Mouse (Mus musculus) heart, embryonic 10.5 days (tissue): ENCODE results near the gene Bcam. TPM values are rescaled to one million over a fixed set of nuclear protein-coding genes. Genes with fewer than 3 reads are reported as not detected.

ENCODE experiments used
- DNase-seq: peaks from one replicate; pipeline ENCODE4 v3.0.0-alpha.2; 2017; ENCODE audit warnings: low spot score
- H3K27ac ChIP-seq: fragments of 300-500 bp; sonication (generic); 2 replicates; pipeline ENCODE4 v1.5.1; 2016; ENCODE audit warnings: mild to moderate bottlenecking
- H3K27me3 ChIP-seq: fragments of 300-500 bp; sonication (generic); 2 replicates; pipeline ENCODE4 v1.6.1; 2016; ENCODE audit warnings: mild to moderate bottlenecking; ENCODE audit not compliant: poor library complexity, insufficient read depth, severe bottlenecking
- H3K36me3 ChIP-seq: fragments of 300-500 bp; sonication (generic); 2 replicates; pipeline ENCODE4 v1.6.1; 2016; ENCODE audit warnings: mild to moderate bottlenecking, moderate library complexity
- H3K4me1 ChIP-seq: fragments of 300-500 bp; sonication (generic); 2 replicates; pipeline ENCODE4 v1.6.1; 2016; ENCODE audit warnings: mild to moderate bottlenecking
- H3K4me3 ChIP-seq: fragments of 300-500 bp; sonication (generic); 2 replicates; pipeline ENCODE4 v1.5.1; 2016; ENCODE audit warnings: mild to moderate bottlenecking, moderate library complexity
- H3K9me3 ChIP-seq: fragments of 300-500 bp; sonication (generic); 2 replicates; pipeline ENCODE4 v1.6.1; 2016; ENCODE audit warnings: mild to moderate bottlenecking, moderate library complexity
- WGBS: fragments of 180-500 bp; shearing (Covaris S2); methylation state at CpG from one replicate; pipeline ENCODE4 v1.1.7; 2016; 5-methylcytosine and 5-hydroxymethylcytosine counted together
- polyA plus RNA-seq: library from polyadenylated mRNA; unstranded; fragments of >200 nt; fragmentation: Nextera tagmentation; extraction: Ambion mirVana; gene quantifications from 2 replicates; pipeline ENCODE4 v1.2.1, GENCODE M21; 2016

The Bcam gene
- polyA plus RNA-seq, 1 experiment from 2014 or later, result 140 TPM

GRCm38 (mm10) chr7:19760021-19760420, 10.8 kb downstream of the Bcam start:
- H3K4me3 ChIP-seq, result no peak overlapping the region
- no peak for DNase-seq
- peaks cover 47% of the 10 kb centered on the region for H3K4me1 ChIP-seq
- 84% methylated on average over 13 of the region's 13 CpGs for WGBS
- no peaks in the 10 kb centered on the region for H3K27me3 ChIP-seq
- H3K27ac ChIP-seq, result peak overlapping the region; percentile 60
- H3K9me3 ChIP-seq, result no peaks in the 10 kb centered on the region
- peaks cover 67% of the 10 kb centered on the region for H3K36me3 ChIP-seq

DNA sequence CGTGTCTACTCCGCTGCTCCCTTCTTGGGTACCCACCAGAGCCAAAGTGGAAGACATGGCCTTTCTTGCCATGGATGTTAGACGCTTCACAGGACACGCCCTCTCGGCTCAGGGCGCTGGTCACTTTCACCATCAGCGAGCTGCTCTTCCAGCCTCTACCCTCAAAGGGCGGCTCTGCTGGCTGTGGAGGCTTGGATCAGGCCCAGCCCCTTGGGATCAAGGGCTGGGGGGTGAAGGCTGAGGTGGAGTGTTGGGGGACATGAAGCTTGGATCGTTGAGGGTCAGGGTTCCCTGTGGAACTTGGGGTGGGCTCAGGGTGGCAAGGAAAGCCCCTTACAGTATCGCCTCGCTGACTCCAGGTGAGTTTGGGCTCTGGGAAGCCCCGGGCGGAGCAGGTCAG, 12.2 kb downstream of the Bcam start:
- no peak for DNase-seq
- Histone ChIP-seq H3K36me3 (peaks cover 54% of the 10 kb centered on the region), H3K9me3 (no peaks in the 10 kb centered on the region), H3K27me3 (no peaks in the 10 kb centered on the region), H3K4me1 (peaks cover 43% of the 10 kb centered on the region), H3K4me3 (no peak overlapping the region), H3K27ac (0 out of 2 replicates have a peak overlapping the region, but pooled peaks have one; percentile 49)
- 85% methylated on average over 13 of the region's 13 CpGs for WGBS

DNA sequence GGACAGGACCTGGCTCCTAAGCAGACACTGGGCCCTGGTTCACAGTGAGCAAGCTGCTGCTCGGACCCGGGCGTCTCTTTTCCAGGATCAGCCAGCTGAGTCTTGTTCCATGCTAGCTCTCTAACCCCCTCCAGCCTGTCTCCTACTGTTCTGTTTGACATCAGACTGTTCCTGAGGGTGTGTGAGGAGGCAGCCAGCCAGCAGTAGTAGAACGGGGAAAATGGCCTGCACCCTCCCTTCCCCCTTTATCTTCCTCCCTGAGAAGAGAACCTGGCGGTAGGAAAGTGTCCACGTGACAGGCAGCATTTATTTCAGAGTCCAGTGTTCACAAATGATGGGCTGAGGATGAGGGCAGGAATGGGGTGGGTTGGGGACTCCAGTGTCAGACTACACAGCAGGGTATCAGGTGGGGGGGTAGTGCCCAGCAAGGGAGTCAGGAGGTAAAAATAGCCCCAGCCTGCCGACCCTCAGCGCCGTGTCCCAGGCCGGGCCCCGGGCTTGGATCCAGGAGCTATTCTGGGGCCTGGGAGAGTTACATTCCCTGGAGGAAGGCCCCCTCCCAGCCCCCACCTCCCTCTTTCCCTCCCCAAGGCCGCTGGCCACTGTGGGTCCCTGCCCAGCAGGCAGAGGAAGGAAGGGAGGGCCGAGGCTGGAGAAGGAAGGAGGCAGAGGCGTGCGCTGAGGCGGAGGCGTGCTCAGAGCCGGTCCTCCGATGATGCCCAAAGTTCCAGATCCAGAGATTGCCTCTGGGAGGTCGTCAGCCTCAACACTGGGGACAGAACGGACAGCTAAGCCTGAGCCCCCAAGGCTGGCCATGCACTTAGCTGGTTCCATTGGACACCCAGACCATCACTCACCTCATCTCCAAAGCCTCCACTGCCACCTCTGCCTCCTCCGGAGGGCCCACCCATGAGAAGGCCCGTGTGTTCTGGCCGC, 14.7 kb downstream of the Bcam start:
- peak; percentile 92 for DNase-seq
- peaks cover 33% of the 10 kb centered on the region for H3K4me1 ChIP-seq
- peak overlapping the region; percentile 82 for H3K27ac ChIP-seq
- 37% methylated on average over 23 of the region's 24 CpGs for WGBS
- peak overlapping the region; percentile 33 for H3K4me3 ChIP-seq
- no peaks in the 10 kb centered on the region for H3K9me3 ChIP-seq
- no peaks in the 10 kb centered on the region for H3K27me3 ChIP-seq
- peaks cover 34% of the 10 kb centered on the region for H3K36me3 ChIP-seq

DNA sequence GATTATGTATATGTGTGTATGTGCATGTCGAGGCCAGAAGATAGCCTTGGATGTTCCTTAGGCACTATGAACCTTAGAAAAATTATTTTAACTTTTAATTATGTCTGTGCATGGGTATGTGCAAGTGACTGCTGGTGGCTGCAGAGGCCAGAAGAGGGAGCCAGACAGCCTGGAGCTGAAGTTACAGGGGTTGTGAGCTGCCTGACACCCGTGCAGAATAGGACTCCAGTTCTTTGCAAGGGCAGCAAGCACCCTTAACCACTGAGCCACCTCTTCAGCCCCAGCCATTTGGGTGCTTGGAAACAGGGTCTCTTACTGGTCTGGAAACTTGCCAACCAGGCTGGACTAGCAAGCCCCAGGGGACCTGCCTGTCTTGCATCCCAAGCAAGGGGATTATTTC, 15.8 kb downstream of the Bcam start:
- H3K36me3 ChIP-seq, result peaks cover 25% of the 10 kb centered on the region
- peak overlapping the region; percentile 82; the same call in 1 of the 2 replicates for H3K27ac ChIP-seq
- H3K4me3 ChIP-seq, result no peak overlapping the region
- peaks cover 36% of the 10 kb centered on the region for H3K4me1 ChIP-seq
- DNase-seq, result no peak
- no peaks in the 10 kb centered on the region for H3K9me3 ChIP-seq
- no peaks in the 10 kb centered on the region for H3K27me3 ChIP-seq
- WGBS, result 82% methylated on average over 2 of the region's 2 CpGs

DNA sequence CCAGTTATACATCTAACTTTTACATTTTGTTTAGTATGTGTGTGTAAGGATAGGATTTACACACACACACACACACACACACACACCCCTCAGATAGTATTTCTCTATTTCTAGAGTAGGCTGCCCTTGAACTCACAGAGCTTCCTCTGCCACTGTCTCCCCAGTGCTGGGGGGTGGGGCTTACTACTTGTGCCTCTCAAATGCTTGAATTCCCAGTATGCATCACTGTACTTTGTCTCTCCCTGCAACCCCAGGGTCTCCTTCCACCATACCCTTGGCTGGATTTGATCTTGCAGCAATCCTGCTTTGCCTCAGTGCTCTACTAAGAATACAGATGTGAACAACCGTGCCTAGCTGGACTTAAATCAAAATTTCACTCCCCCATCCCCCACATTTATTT, 16.8 kb downstream of the Bcam start:
- H3K36me3 ChIP-seq, result peaks cover 15% of the 10 kb centered on the region
- no peak overlapping the region for H3K4me3 ChIP-seq
- WGBS, result 81% methylated on average over 1 of the region's 1 CpGs
- no peaks in the 10 kb centered on the region for H3K27me3 ChIP-seq
- DNase-seq, result no peak
- no peak overlapping the region; the same call in 1 of the 2 replicates for H3K27ac ChIP-seq
- peaks cover 35% of the 10 kb centered on the region for H3K4me1 ChIP-seq
- H3K9me3 ChIP-seq, result no peaks in the 10 kb centered on the region

- peaks cover 10% of the 10 kb centered on the region for H3K36me3 ChIP-seq
- H3K4me1 ChIP-seq, result peaks cover 35% of the 10 kb centered on the region
- H3K27ac ChIP-seq, result no peak overlapping the region; the same call in 1 of the 2 replicates
- H3K27me3 ChIP-seq, result no peaks in the 10 kb centered on the region
- no peak overlapping the region for H3K4me3 ChIP-seq
- no peaks in the 10 kb centered on the region for H3K9me3 ChIP-seq
- 79% methylated on average over 7 of the region's 7 CpGs for WGBS
- DNase-seq, result no peak
These were observed 17.2 kb downstream of the Bcam start for GRCm38 (mm10) chr7:19753587-19753986.

DNA sequence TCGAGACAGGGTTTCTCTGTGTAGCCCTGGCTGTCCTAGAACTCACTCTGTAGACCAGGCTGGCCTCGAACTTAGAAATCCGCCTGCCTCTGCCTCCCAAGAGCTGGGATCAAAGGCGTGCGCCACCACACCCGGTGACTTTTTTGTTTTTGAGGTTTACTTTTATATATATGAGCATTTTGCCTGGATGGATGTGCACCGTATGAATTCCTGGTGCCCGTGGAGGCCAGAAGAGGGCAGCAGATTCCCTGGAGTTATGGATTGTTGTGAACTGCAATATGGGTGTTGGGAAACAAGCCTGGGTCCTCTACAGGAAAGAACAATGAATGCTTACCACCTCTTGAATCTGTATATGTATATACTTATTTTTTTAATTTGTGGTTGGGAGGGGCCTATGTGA, 18.2 kb downstream of the Bcam start:
- Histone ChIP-seq H3K36me3 (peaks cover under 1% of the 10 kb centered on the region), H3K9me3 (no peaks in the 10 kb centered on the region), H3K27me3 (no peaks in the 10 kb centered on the region), H3K27ac (no peak overlapping the region), H3K4me3 (no peak overlapping the region), H3K4me1 (peaks cover 42% of the 10 kb centered on the region)
- WGBS, result 66% methylated on average over 8 of the region's 8 CpGs
- DNase-seq, result no peak

- Histone ChIP-seq H3K4me3 (no peak overlapping the region), H3K27me3 (no peaks in the 10 kb centered on the region), H3K36me3 (no peaks in the 10 kb centered on the region), H3K27ac (peak overlapping the region; percentile 92), H3K4me1 (peaks cover 49% of the 10 kb centered on the region), H3K9me3 (no peaks in the 10 kb centered on the region)
- no peak for DNase-seq
- 48% methylated on average over 4 of the region's 4 CpGs for WGBS
These were observed 19.8 kb downstream of the Bcam start for GRCm38 (mm10) chr7:19751070-19751383.

DNA sequence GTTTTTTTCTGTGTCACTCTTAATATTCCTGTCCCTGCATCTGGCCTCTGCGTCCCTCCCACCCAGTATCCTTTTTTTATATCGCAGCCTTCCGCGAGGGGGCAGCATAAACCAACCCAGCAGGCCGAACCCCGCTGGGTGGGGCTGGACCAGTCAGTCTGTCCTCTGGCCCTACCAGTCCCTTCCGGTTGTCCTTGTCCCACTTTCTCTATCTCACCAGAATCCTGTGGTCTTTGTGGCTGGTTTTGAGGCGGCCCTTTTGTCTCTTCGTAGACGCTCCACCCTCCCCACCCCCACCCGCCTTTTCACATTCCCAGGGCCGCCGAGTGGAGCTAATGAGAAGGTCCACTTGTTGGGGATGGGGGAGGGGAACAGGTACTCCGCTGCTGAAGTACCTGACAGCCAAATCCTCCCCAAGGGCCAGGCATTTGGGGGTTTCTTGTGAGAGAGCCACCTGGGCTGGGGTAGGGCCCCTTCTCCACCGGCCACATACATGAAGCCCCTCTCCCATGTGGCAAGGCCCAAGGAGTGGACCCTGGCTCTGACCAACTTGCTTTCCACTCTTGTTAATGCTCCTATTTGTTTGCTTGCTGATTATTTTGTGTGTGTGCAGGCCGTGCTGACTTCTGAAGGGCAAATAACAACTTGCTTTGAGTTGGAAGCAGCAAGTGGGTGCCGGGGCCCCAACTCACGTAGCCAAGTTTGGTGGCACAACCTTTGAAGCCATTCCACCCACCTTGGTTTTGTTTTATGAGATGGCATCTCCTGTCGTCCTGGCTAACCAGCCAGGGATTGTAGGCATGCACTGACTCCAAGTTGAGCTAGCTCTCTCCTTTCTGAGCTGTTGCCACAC, 20.4 kb downstream of the Bcam start, which contains the start of gene Nectin2:
Gene Nectin2 (minus strand): TSS at position 267 of the 853 bp plus-strand sequence.
- H3K27me3 ChIP-seq, result no peaks in the 10 kb centered on the region
- WGBS, result 12% methylated on average over 19 of the region's 19 CpGs
- peak within 1 kb of the TSS; percentile 81 for H3K4me3 ChIP-seq
- 0 out of 2 replicates have a peak, but pooled peaks cover 2% of the 10 kb centered on the region for H3K36me3 ChIP-seq
- peaks cover 49% of the 10 kb centered on the region for H3K4me1 ChIP-seq
- peak; percentile 95 for DNase-seq
- no peaks in the 10 kb centered on the region for H3K9me3 ChIP-seq
- H3K27ac ChIP-seq, result peak within 1 kb of the TSS; percentile 93

DNA sequence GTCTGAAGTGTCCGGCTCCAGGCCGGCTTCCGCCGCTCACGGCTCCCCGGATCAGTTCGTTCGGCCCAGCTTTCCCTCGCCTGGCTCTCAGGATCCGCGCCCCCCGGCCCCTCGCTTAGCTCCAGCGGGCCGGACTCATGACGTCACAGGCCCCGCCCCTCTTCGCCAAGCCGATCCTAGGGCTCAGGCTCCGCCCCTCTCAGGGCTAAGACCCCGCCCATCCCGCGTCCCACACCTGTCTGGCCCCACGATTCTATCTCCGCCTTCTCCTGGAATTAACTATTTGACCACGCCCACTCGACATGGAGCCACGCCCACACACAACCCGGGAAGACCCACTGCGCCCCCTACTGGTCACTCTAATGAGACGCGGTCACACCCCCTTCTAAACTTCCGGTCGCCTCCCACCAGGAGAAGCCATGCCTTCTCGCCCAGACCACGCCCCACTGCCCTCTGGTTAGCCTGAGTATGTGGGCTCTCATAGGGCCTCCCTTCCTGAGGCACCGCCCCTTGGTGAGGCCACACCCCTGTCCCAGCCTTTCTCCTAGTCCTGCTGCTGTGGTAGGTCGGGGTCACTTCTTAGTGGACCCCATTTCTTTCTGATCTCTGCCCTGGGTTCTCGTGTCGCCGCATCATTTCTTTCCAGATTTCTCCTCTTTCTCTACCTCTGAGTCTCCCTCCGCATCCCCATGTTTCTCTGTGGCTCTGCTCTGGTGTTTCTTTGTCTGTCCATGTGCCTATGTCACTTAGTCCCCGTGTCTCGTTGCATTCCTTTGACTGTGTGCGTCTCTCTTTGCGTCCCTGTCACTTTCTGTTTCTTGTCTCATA, 21.2 kb downstream of the Bcam start:
- H3K27me3 ChIP-seq, result no peaks in the 10 kb centered on the region
- H3K4me3 ChIP-seq, result peak overlapping the region; percentile 81
- under 1% methylated on average over 46 of the region's 46 CpGs for WGBS
- no peaks in the 10 kb centered on the region for H3K9me3 ChIP-seq
- peaks cover 53% of the 10 kb centered on the region for H3K4me1 ChIP-seq
- peak overlapping the region; percentile 93 for H3K27ac ChIP-seq
- DNase-seq, result peak; percentile 99
- H3K36me3 ChIP-seq, result 0 out of 2 replicates have a peak, but pooled peaks cover 2% of the 10 kb centered on the region

- under 1% methylated on average over 32 of the region's 32 CpGs for WGBS
- Histone ChIP-seq H3K9me3 (no peaks in the 10 kb centered on the region), H3K27ac (peak overlapping the region; percentile 93), H3K4me3 (peak overlapping the region; percentile 81), H3K36me3 (peaks cover 7% of the 10 kb centered on the region), H3K4me1 (peaks cover 60% of the 10 kb centered on the region), H3K27me3 (no peaks in the 10 kb centered on the region)
- peak; percentile 86 for DNase-seq
These were observed 22.3 kb downstream of the Bcam start for GRCm38 (mm10) chr7:19748219-19749195.
